Mouse (Mus musculus) myocyte (in vitro differentiated cells): ENCODE data around the gene Nos1ap. TPM values are rescaled to one million over a fixed set of nuclear protein-coding genes. Genes with fewer than 3 reads are reported as not detected.

ENCODE experiments used
- H3K27me3 ChIP-seq: one replicate; pipeline ENCODE4 v1.6.1; 2011; ENCODE audit not compliant: control insufficient read depth, insufficient read depth, insufficient read length
- H3K36me3 ChIP-seq: one replicate; pipeline ENCODE4 v1.6.1; 2011; ENCODE audit not compliant: control insufficient read depth, insufficient read depth
- H3K4me2 ChIP-seq: one replicate; pipeline ENCODE4 v1.6.1; 2011; ENCODE audit warnings: low read depth, control low read depth
- H3K4me3 ChIP-seq: one replicate; pipeline ENCODE4 v1.5.1; 2011; ENCODE audit warnings: mild to moderate bottlenecking, control low read depth, moderate library complexity
- H3K79me2 ChIP-seq: one replicate; pipeline ENCODE4 v1.6.1; 2011; ENCODE audit not compliant: control insufficient read depth, insufficient read depth
- H3ac ChIP-seq: one replicate; pipeline ENCODE4 v1.6.1; 2011; ENCODE audit not compliant: control insufficient read depth, insufficient read length
- CEBPB ChIP-seq: IDR thresholded peaks from 2 replicates; pipeline ENCODE4 v1.6.1; 2011; ENCODE audit warnings: mild to moderate bottlenecking, moderate library complexity; ENCODE audit not compliant: poor library complexity, insufficient read depth, severe bottlenecking
- E2F4 ChIP-seq: IDR thresholded peaks from one replicate; pipeline ENCODE4 v1.6.1; 2011; ENCODE audit warnings: mild to moderate bottlenecking, control low read depth, moderate library complexity; ENCODE audit not compliant: insufficient read depth
- MAX ChIP-seq: IDR thresholded peaks from one replicate; pipeline ENCODE4 v1.6.1; 2011; ENCODE audit warnings: low read depth, mild to moderate bottlenecking, control low read depth
- MYOD1 ChIP-seq, 3 experiments: IDR thresholded peaks; one replicate each; pipeline ENCODE4 v1.6.1; 2011; ENCODE audit warnings: control low read depth in 2 of 3, low read depth in 2 of 3, mild to moderate bottlenecking in 2 of 3, moderate library complexity in 1 of 3; ENCODE audit not compliant: insufficient read length in 2 of 3, control insufficient read depth in 1 of 3
- MYOG ChIP-seq, 3 experiments: IDR thresholded peaks; one replicate each; pipeline ENCODE4 v1.6.1; 2011; ENCODE audit warnings: control low read depth in 2 of 3, low read depth in 2 of 3, mild to moderate bottlenecking in 2 of 3; ENCODE audit not compliant: insufficient read length in 2 of 3, control insufficient read depth in 1 of 3, insufficient read depth in 1 of 3
- POLR2A ChIP-seq: IDR thresholded peaks from one replicate; pipeline ENCODE4 v1.6.1; 2011; ENCODE audit warnings: low read depth, mild to moderate bottlenecking, control low read depth, moderate library complexity; ENCODE audit not compliant: insufficient read length
- POLR2AphosphoS2 ChIP-seq: IDR thresholded peaks from one replicate; pipeline ENCODE4 v1.6.1; 2011; ENCODE audit warnings: low read depth, control low read depth; ENCODE audit not compliant: insufficient read length
- REST ChIP-seq: IDR thresholded peaks from one replicate; pipeline ENCODE4 v1.6.1; 2011; ENCODE audit warnings: mild to moderate bottlenecking, control low read depth, moderate library complexity; ENCODE audit not compliant: insufficient read depth, insufficient read length
- SRF ChIP-seq: IDR thresholded peaks from one replicate; pipeline ENCODE4 v1.6.1; 2011; ENCODE audit warnings: low read depth; ENCODE audit not compliant: control insufficient read depth, insufficient read length
- TCF12 ChIP-seq: IDR thresholded peaks from one replicate; pipeline ENCODE4 v1.6.1; 2011; ENCODE audit warnings: mild to moderate bottlenecking, control low read depth; ENCODE audit not compliant: poor library complexity, insufficient read depth, severe bottlenecking
- TCF3 ChIP-seq: IDR thresholded peaks from one replicate; pipeline ENCODE4 v1.6.1; 2011; ENCODE audit warnings: low read depth, control low read depth; ENCODE audit not compliant: insufficient read length
- USF1 ChIP-seq: IDR thresholded peaks from one replicate; pipeline ENCODE4 v1.6.1; 2011; ENCODE audit warnings: low read depth, mild to moderate bottlenecking, control low read depth, moderate library complexity
- polyA plus RNA-seq: library from polyadenylated mRNA; unstranded; fragments of >200 nt; fragmentation: generic; extraction: Trizol; gene quantifications from one replicate; pipeline ENCODE4 v1.2.1, GENCODE M21; 2012; ENCODE audit warnings: missing spikeins

Nos1ap gene
- polyA plus RNA-seq, 1 experiment, result 0.14 TPM

DNA sequence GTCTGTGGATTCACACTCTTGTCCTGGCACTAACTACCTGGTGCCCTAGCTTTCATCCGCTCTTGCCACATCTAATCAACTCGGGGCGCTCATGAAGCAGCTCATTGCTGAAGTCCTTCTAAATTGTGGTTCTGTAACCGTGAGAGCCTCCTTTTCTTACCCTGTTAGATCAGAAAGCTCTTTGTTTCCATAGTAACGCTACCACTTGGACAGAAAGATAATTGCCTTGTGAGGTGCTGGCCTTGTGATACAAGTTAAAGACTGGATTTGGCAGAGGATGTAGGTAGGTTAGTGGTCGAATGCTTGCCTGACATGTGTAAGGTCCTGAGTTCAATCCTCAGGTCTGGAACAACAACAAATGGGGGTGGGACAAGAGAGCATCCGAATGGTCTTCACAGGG, 206.1 kb downstream of the Nos1ap start:
- H3K4me2 ChIP-seq, result no peak overlapping the region
- no peak for TF ChIP-seq USF1
- TF ChIP-seq CEBPB, result no peak
- no peak for TF ChIP-seq REST
- TF ChIP-seq MYOG (IDR thresholded peaks at IDR 0.05; ENCODE audit: control insufficient read depth in 1 of 3, insufficient read depth in 1 of 3, insufficient read length in 2 of 3, low read depth in 2 of 3), result no peak
- TF ChIP-seq E2F4, result no peak
- no peak for TF ChIP-seq TCF12
- no peak for TF ChIP-seq MYOD1 (IDR thresholded peaks at IDR 0.05; ENCODE audit: control insufficient read depth in 1 of 3, insufficient read length in 2 of 3, low read depth in 2 of 3)
- no peak for TF ChIP-seq TCF3
- TF ChIP-seq POLR2A, result no peak
- TF ChIP-seq MAX, result no peak
- TF ChIP-seq POLR2AphosphoS2, result no peak
- TF ChIP-seq SRF, result no peak
- no peaks in the 10 kb centered on the region for H3K27me3 ChIP-seq
- H3ac ChIP-seq, result no peak overlapping the region
- H3K79me2 ChIP-seq, result no peaks in the 10 kb centered on the region
- no peak overlapping the region for H3K4me3 ChIP-seq
- H3K36me3 ChIP-seq, result no peaks in the 10 kb centered on the region

GRCm38 (mm10) chr1:170381457-170381856, 208.2 kb downstream of the Nos1ap start:
- H3K27me3 ChIP-seq, result no peaks in the 10 kb centered on the region
- no peak for TF ChIP-seq SRF
- TF ChIP-seq POLR2A, result no peak
- TF ChIP-seq MYOD1 (IDR thresholded peaks at IDR 0.05; ENCODE audit: control insufficient read depth in 1 of 3, insufficient read length in 2 of 3, low read depth in 2 of 3), result no peak
- no peak for TF ChIP-seq CEBPB
- TF ChIP-seq TCF3, result no peak
- no peak for TF ChIP-seq REST
- no peak for TF ChIP-seq E2F4
- TF ChIP-seq MYOG (IDR thresholded peaks at IDR 0.05; ENCODE audit: control insufficient read depth in 1 of 3, insufficient read depth in 1 of 3, insufficient read length in 2 of 3, low read depth in 2 of 3), result no peak
- TF ChIP-seq MAX, result no peak
- TF ChIP-seq USF1, result no peak
- TF ChIP-seq POLR2AphosphoS2, result no peak
- TF ChIP-seq TCF12, result no peak
- H3K4me3 ChIP-seq, result no peak overlapping the region
- H3ac ChIP-seq, result no peak overlapping the region
- no peaks in the 10 kb centered on the region for H3K36me3 ChIP-seq
- no peak overlapping the region for H3K4me2 ChIP-seq
- no peaks in the 10 kb centered on the region for H3K79me2 ChIP-seq

DNA sequence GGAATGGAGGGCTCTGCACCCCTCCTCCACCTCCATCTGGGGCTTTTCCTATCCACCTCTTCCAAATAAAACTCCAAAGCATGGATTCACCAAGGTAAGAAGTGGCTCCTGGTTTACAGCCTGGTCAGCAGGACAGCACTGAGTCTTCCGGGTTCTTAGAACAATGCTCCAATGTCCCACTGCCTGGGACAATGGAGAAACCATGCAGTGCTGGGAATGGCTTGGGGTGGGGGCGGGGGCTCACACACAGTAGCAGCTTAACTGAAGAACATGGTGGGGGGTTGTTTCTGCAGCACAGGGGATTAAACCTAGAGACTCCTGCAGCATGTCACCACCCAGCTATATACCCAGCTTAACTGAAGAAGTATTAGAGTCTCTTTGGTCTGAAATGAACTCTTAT, 209.2 kb downstream of the Nos1ap start:
- H3K36me3 ChIP-seq, result no peaks in the 10 kb centered on the region
- no peaks in the 10 kb centered on the region for H3K27me3 ChIP-seq
- no peak overlapping the region for H3ac ChIP-seq
- no peaks in the 10 kb centered on the region for H3K79me2 ChIP-seq
- H3K4me3 ChIP-seq, result no peak overlapping the region
- no peak overlapping the region for H3K4me2 ChIP-seq
- TF ChIP-seq USF1 (no peak), TCF3 (no peak), E2F4 (no peak), MYOD1 (IDR thresholded peaks at IDR 0.05; ENCODE audit: control insufficient read depth in 1 of 3, insufficient read length in 2 of 3, low read depth in 2 of 3) (no peak), REST (no peak), TCF12 (no peak), MAX (no peak), POLR2A (no peak)

DNA sequence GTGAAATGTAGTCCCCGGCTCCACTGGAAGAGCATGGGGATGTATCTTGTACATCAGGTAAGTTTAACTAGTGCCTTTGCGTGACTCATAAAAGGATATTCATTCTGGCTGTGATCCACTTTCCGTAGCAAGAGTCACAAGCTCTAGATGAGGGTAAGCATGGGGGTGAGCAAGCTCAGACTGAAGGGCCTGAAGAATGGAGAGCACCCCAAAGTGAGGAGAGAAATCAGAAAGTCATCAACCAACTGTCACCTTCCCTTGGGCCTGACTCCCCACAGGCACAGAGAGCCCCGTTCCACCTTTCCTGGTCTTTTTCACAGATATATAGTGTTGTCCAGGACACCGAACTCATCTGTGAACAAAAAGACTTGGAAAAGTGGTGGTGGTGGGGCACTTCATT, 213.9 kb downstream of the Nos1ap start:
- Histone ChIP-seq H3K4me3 (no peak overlapping the region), H3ac (no peak overlapping the region), H3K4me2 (no peak overlapping the region), H3K36me3 (no peaks in the 10 kb centered on the region), H3K79me2 (no peaks in the 10 kb centered on the region), H3K27me3 (peaks cover 4% of the 10 kb centered on the region)
- TF ChIP-seq MAX (no peak), TCF12 (no peak), MYOG (IDR thresholded peaks at IDR 0.05; ENCODE audit: control insufficient read depth in 1 of 3, insufficient read depth in 1 of 3, insufficient read length in 2 of 3, low read depth in 2 of 3) (no peak), REST (no peak), USF1 (no peak), TCF3 (no peak), CEBPB (no peak), E2F4 (no peak), SRF (no peak), POLR2A (no peak), MYOD1 (IDR thresholded peaks at IDR 0.05; ENCODE audit: control insufficient read depth in 1 of 3, insufficient read length in 2 of 3, low read depth in 2 of 3) (no peak), POLR2AphosphoS2 (no peak)

GRCm38 (mm10) chr1:170373750-170374149, 215.9 kb downstream of the Nos1ap start:
- Histone ChIP-seq H3K27me3 (peaks cover 4% of the 10 kb centered on the region), H3K4me3 (no peak overlapping the region), H3K36me3 (no peaks in the 10 kb centered on the region), H3K4me2 (no peak overlapping the region), H3K79me2 (no peaks in the 10 kb centered on the region), H3ac (no peak overlapping the region)
- no peak for TF ChIP-seq MYOG (IDR thresholded peaks at IDR 0.05; ENCODE audit: control insufficient read depth in 1 of 3, insufficient read depth in 1 of 3, insufficient read length in 2 of 3, low read depth in 2 of 3)
- TF ChIP-seq REST, result no peak
- no peak for TF ChIP-seq MAX
- TF ChIP-seq MYOD1 (IDR thresholded peaks at IDR 0.05; ENCODE audit: control insufficient read depth in 1 of 3, insufficient read length in 2 of 3, low read depth in 2 of 3), result no peak
- no peak for TF ChIP-seq CEBPB
- no peak for TF ChIP-seq POLR2AphosphoS2
- no peak for TF ChIP-seq POLR2A
- TF ChIP-seq USF1, result no peak
- TF ChIP-seq SRF, result no peak
- no peak for TF ChIP-seq E2F4
- TF ChIP-seq TCF3, result no peak
- no peak for TF ChIP-seq TCF12
